Mouse (Mus musculus): ENCODE measurements around the gene Rsph6a.

- TF ChIP-seq CTCF (IDR thresholded peaks at IDR 0.05; ENCODE audit: borderline replicate concordance, extremely low read depth, insufficient read depth, insufficient read length), result no peak
- TF ChIP-seq POLR2A (IDR thresholded peaks at IDR 0.05; ENCODE audit: borderline replicate concordance, extremely low read depth, insufficient read depth, insufficient read length, poor library complexity, severe bottlenecking), result no peak
Observed at GRCm38 (mm10) chr7:19083096-19083495, 28.6 kb downstream of the Rsph6a start.
